Mouse (Mus musculus): ENCODE measurements around the gene Myh3. TPM values are rescaled to one million over a fixed set of nuclear protein-coding genes. Genes with fewer than 3 reads are reported as not detected.
A peak's percentile ranks its signal among the peaks of the same experiment; 100 is the strongest.
"Not testable (repeated sequence)": the region's sequence is repeated elsewhere in the genome, so short reads cannot be mapped to it uniquely, and the experiment has no call there.

Gene Myh3
- polyA plus RNA-seq, 1 experiment from 2014 or later: 0.23 TPM

- Histone ChIP-seq H3K9me3 (ENCODE audit: control insufficient read depth, low read length) (no peaks in the 10 kb centered on the region), H3K4me3 (replicated peaks; ENCODE audit: low read length) (no peak overlapping the region), H3K4me2 (replicated peaks) (no peak overlapping the region), H3K9ac (no peak overlapping the region), H3K4me1 (replicated peaks; ENCODE audit: control insufficient read depth, insufficient read depth, low read length) (no peaks in the 10 kb centered on the region), H3K36me3 (replicated peaks; ENCODE audit: control insufficient read depth, insufficient read depth) (no peaks in the 10 kb centered on the region), H3K27ac (no peak overlapping the region), H3K27me3 (ENCODE audit: control insufficient read depth, insufficient read depth, low read length) (peaks cover 17% of the 10 kb centered on the region; the same call in 1 of the 2 replicates)
- DNase-seq (ENCODE audit: low spot score): no peak
- 87% methylated on average over 13 of the region's 13 CpGs for WGBS
- ATAC-seq (ENCODE audit: low FRiP score): no peak
Measured at GRCm38 (mm10) chr11:67082793-67083192, 4.7 kb downstream of the Myh3 start.

- Histone ChIP-seq H3K9ac (no peak overlapping the region), H3K36me3 (replicated peaks; ENCODE audit: control insufficient read depth, insufficient read depth) (no peaks in the 10 kb centered on the region), H3K4me2 (replicated peaks) (no peak overlapping the region), H3K4me1 (replicated peaks; ENCODE audit: control insufficient read depth, insufficient read depth, low read length) (no peaks in the 10 kb centered on the region), H3K4me3 (replicated peaks; ENCODE audit: low read length) (no peak overlapping the region), H3K27me3 (ENCODE audit: control insufficient read depth, insufficient read depth, low read length) (peaks cover 17% of the 10 kb centered on the region; the same call in 1 of the 2 replicates), H3K27ac (no peak overlapping the region), H3K9me3 (ENCODE audit: control insufficient read depth, low read length) (no peaks in the 10 kb centered on the region)
- DNase-seq (ENCODE audit: low spot score) (no peak), ATAC-seq (ENCODE audit: low FRiP score) (no peak)
- WGBS: 73% methylated on average over 6 of the region's 6 CpGs
Measured at GRCm38 (mm10) chr11:67083239-67083638, 5.1 kb downstream of the Myh3 start.

- WGBS: 42% methylated on average over 32 of the region's 32 CpGs
Measured at GRCm38 (mm10) chr11:67083712-67084340, 5.7 kb downstream of the Myh3 start.

DNA sequence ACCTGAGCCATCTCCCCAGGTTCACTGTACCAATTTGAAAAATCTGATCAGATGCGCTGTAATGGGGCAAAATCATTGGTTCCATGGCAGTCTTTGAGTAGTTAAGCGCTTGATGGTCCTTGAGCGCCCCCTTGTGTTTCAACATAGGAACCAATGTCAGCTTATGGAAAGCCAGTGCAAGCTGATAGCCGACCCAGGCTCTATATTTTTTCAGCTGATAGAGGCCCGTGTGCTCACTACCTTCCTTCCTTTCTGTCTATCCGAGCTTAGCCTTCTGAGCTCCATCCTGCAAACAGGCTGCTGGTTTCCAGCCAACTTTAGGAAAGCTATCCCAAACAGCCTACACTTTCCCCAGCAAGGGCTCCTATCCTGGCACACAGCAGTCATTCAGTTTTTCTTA is 7.4 kb downstream of the Myh3 start:
- H3K27me3 ChIP-seq (ENCODE audit: control insufficient read depth, insufficient read depth, low read length): peaks cover 17% of the 10 kb centered on the region; the same call in 1 of the 2 replicates
- no peaks in the 10 kb centered on the region for H3K9me3 ChIP-seq (ENCODE audit: control insufficient read depth, low read length)
- H3K9ac ChIP-seq: no peak overlapping the region
- WGBS: 2% methylated on average over 6 of the region's 6 CpGs
- no peaks in the 10 kb centered on the region for H3K36me3 ChIP-seq (replicated peaks; ENCODE audit: control insufficient read depth, insufficient read depth)
- ATAC-seq (ENCODE audit: low FRiP score): no peak
- no peak overlapping the region for H3K4me3 ChIP-seq (replicated peaks; ENCODE audit: low read length)
- no peaks in the 10 kb centered on the region for H3K4me1 ChIP-seq (replicated peaks; ENCODE audit: control insufficient read depth, insufficient read depth, low read length)
- H3K27ac ChIP-seq: no peak overlapping the region
- peak; percentile 81 for DNase-seq (ENCODE audit: low spot score)
- no peak overlapping the region for H3K4me2 ChIP-seq (replicated peaks)

More at GRCm38 (mm10) chr11:67083712-67084340, 5.7 kb downstream of the Myh3 start:
- ATAC-seq (ENCODE audit: low FRiP score) (no peak), DNase-seq (ENCODE audit: low spot score) (no peak)
- Histone ChIP-seq H3K4me1 (replicated peaks; ENCODE audit: control insufficient read depth, insufficient read depth, low read length) (no peaks in the 10 kb centered on the region), H3K4me3 (replicated peaks; ENCODE audit: low read length) (no peak overlapping the region), H3K27me3 (ENCODE audit: control insufficient read depth, insufficient read depth, low read length) (peaks cover 17% of the 10 kb centered on the region; the same call in 1 of the 2 replicates), H3K9ac (no peak overlapping the region), H3K9me3 (ENCODE audit: control insufficient read depth, low read length) (no peaks in the 10 kb centered on the region), H3K27ac (no peak overlapping the region), H3K4me2 (replicated peaks) (no peak overlapping the region), H3K36me3 (replicated peaks; ENCODE audit: control insufficient read depth, insufficient read depth) (no peaks in the 10 kb centered on the region)

DNA sequence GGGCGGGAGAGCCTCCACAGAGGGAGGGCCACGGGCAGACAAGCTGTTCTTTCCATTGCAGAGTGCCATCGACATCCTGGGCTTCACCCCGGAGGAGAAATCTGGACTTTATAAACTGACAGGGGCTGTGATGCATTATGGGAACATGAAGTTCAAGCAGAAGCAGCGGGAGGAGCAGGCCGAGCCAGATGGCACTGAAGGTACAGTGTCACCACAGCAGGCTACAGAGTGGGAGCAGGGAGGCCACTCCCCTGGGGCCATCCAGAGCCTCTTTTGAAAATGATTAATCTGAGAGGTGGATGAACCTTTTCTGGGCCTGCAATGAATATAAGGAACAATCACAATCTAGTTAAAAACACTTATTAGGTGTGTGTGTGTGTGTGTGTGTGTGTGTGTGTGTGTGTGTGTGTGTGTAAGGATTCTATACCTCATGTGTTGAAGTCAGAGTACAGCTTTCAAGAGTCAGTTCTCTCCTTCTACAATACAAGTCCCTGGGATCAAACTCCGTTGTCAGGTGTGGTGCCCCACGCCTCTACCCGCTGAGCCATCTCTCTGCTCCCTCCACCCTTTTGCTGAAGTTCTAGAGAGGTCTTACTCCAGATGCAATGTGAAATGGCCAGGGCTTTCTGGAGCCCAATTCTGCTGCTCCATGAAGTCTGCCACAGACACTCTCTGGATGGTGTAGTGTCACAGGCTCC is 8.5 kb downstream of the Myh3 start:
- no peak overlapping the region for H3K4me3 ChIP-seq (replicated peaks; ENCODE audit: low read length)
- DNase-seq (ENCODE audit: low spot score) (no peak), ATAC-seq (ENCODE audit: low FRiP score) (no peak)
- H3K4me1 ChIP-seq (replicated peaks; ENCODE audit: control insufficient read depth, insufficient read depth, low read length): no peaks in the 10 kb centered on the region
- H3K27me3 ChIP-seq (ENCODE audit: control insufficient read depth, insufficient read depth, low read length): peaks cover 17% of the 10 kb centered on the region; the same call in 1 of the 2 replicates
- H3K27ac ChIP-seq: no peak overlapping the region
- H3K36me3 ChIP-seq (replicated peaks; ENCODE audit: control insufficient read depth, insufficient read depth): no peaks in the 10 kb centered on the region
- H3K9ac ChIP-seq: no peak overlapping the region
- 57% methylated on average over 9 of the region's 9 CpGs for WGBS
- H3K9me3 ChIP-seq (ENCODE audit: control insufficient read depth, low read length): no peaks in the 10 kb centered on the region
- no peak overlapping the region for H3K4me2 ChIP-seq (replicated peaks)

DNA sequence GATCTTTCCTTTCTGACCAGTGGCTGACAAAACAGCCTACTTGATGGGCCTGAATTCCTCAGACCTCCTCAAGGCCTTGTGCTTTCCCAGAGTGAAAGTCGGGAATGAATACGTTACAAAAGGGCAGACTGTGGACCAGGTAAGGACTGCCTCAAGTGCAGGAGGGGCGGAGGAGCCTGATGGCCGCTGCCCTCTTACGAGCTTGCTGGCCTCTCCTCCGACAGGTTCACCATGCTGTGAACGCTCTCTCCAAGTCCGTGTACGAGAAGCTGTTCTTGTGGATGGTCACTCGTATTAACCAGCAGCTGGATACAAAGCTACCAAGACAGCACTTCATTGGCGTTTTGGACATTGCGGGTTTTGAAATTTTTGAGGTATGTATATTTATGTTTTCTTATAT is 9.1 kb downstream of the Myh3 start:
- H3K4me2 ChIP-seq (replicated peaks): no peak overlapping the region
- H3K4me1 ChIP-seq (replicated peaks; ENCODE audit: control insufficient read depth, insufficient read depth, low read length): no peaks in the 10 kb centered on the region
- no peak for DNase-seq (ENCODE audit: low spot score)
- peaks cover 17% of the 10 kb centered on the region; the same call in 1 of the 2 replicates for H3K27me3 ChIP-seq (ENCODE audit: control insufficient read depth, insufficient read depth, low read length)
- no peaks in the 10 kb centered on the region for H3K9me3 ChIP-seq (ENCODE audit: control insufficient read depth, low read length)
- WGBS: 86% methylated on average over 12 of the region's 12 CpGs
- no peak overlapping the region for H3K27ac ChIP-seq
- no peak overlapping the region for H3K9ac ChIP-seq
- no peak overlapping the region for H3K4me3 ChIP-seq (replicated peaks; ENCODE audit: low read length)
- ATAC-seq (ENCODE audit: low FRiP score): no peak
- H3K36me3 ChIP-seq (replicated peaks; ENCODE audit: control insufficient read depth, insufficient read depth): no peaks in the 10 kb centered on the region

DNA sequence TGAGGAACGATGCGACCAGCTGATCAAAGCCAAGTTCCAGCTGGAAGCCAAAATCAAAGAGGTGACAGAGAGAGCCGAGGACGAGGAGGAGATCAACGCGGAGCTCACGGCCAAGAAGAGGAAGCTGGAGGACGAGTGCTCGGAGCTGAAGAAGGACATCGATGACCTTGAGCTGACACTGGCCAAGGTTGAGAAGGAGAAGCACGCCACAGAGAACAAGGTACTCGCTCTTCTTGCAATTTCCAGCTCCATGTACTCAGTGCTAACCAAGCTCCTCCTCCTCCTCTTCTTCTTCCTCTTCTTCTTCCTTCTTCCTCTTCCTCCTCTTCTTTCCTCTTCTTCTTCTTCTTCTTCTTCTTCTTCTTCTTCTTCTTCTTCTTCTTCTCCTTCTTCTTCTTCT is 14.3 kb downstream of the Myh3 start:
- DNase-seq (ENCODE audit: low spot score); H3K27ac ChIP-seq; H3K4me2 ChIP-seq (replicated peaks); H3K9ac ChIP-seq; H3K36me3 ChIP-seq (replicated peaks; ENCODE audit: control insufficient read depth, insufficient read depth); H3K9me3 ChIP-seq (ENCODE audit: control insufficient read depth, low read length); H3K4me1 ChIP-seq (replicated peaks; ENCODE audit: control insufficient read depth, insufficient read depth, low read length); H3K27me3 ChIP-seq (ENCODE audit: control insufficient read depth, insufficient read depth, low read length); ATAC-seq (ENCODE audit: low FRiP score); H3K4me3 ChIP-seq (replicated peaks; ENCODE audit: low read length): not testable (repeated sequence)
- WGBS: 91% methylated on average over 12 of the region's 12 CpGs

DNA sequence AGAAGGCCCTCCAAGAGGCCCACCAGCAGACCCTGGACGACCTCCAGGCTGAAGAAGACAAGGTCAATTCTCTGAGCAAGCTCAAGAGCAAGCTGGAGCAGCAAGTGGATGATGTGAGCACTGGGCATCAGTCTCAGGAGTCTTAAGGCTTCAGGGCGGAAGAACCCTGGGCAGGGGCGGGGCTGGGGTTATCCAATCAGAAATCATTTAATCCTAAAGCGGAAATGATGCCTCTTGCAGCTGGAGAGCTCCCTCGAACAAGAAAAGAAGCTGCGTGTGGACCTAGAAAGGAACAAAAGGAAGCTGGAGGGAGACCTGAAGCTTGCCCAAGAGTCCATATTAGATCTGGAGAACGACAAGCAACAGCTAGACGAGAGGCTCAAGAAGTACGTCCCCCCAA is 15.1 kb downstream of the Myh3 start:
- WGBS: 83% methylated on average over 9 of the region's 9 CpGs
- no peak overlapping the region for H3K9ac ChIP-seq
- ATAC-seq (ENCODE audit: low FRiP score): no peak

DNA sequence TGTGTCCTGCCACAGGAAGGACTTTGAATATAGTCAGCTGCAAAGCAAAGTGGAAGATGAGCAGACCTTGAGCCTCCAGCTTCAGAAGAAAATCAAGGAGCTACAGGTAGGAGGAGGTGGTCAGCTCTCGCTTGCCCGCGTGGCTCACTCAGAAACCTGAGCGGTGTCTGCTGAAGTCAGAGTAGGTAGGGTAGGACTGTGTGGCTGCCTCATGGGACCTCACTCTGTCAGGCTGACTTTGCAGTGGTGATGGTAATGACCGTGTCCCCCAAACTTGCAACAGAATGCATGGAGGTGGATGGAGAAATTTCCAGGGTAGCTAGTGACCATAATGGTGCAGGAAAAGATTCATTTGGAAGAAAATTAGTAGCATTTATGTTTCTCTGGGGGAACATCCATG is 15.6 kb downstream of the Myh3 start:
- H3K9me3 ChIP-seq (ENCODE audit: control insufficient read depth, low read length): no peaks in the 10 kb centered on the region
- no peak for DNase-seq (ENCODE audit: low spot score)
- no peak overlapping the region for H3K4me3 ChIP-seq (replicated peaks; ENCODE audit: low read length)
- no peak for ATAC-seq (ENCODE audit: low FRiP score)
- no peak overlapping the region for H3K27ac ChIP-seq
- no peak overlapping the region for H3K9ac ChIP-seq
- H3K4me2 ChIP-seq (replicated peaks): no peak overlapping the region
- H3K36me3 ChIP-seq (replicated peaks; ENCODE audit: control insufficient read depth, insufficient read depth): no peaks in the 10 kb centered on the region
- H3K4me1 ChIP-seq (replicated peaks; ENCODE audit: control insufficient read depth, insufficient read depth, low read length): no peaks in the 10 kb centered on the region
- H3K27me3 ChIP-seq (ENCODE audit: control insufficient read depth, insufficient read depth, low read length): no peaks in the 10 kb centered on the region
- 96% methylated on average over 5 of the region's 5 CpGs for WGBS

More for the DNA sequence above, 15.1 kb downstream of the Myh3 start:
- Histone ChIP-seq H3K36me3 (replicated peaks; ENCODE audit: control insufficient read depth, insufficient read depth) (no peaks in the 10 kb centered on the region), H3K4me1 (replicated peaks; ENCODE audit: control insufficient read depth, insufficient read depth, low read length) (no peaks in the 10 kb centered on the region), H3K4me2 (replicated peaks) (no peak overlapping the region), H3K4me3 (replicated peaks; ENCODE audit: low read length) (no peak overlapping the region), H3K27me3 (ENCODE audit: control insufficient read depth, insufficient read depth, low read length) (no peaks in the 10 kb centered on the region), H3K27ac (no peak overlapping the region), H3K9me3 (ENCODE audit: control insufficient read depth, low read length) (no peaks in the 10 kb centered on the region)
- no peak for DNase-seq (ENCODE audit: low spot score)

Measured in hindbrain, embryonic 14.5 days (tissue).